Mouse (Mus musculus) CH12.LX (cell line): ENCODE measurements around the gene Mfsd10. TPM values are rescaled to one million over a fixed set of nuclear protein-coding genes. Genes with fewer than 3 reads are reported as not detected.

Source experiments
- DNase-seq: peaks from one replicate; pipeline ENCODE4 v3.0.0-alpha.2; 2013; ENCODE audit errors: extremely low read depth
- H3K27ac ChIP-seq: 2 replicates; pipeline ENCODE4 v1.5.1; 2012; ENCODE audit warnings: low read depth, mild to moderate bottlenecking, control low read depth, moderate library complexity; ENCODE audit not compliant: insufficient read depth
- H3K27me3 ChIP-seq: replicated peaks from 2 replicates; pipeline ENCODE3; 2012; ENCODE audit warnings: inconsistent platforms
- H3K36me3 ChIP-seq, 2 experiments: replicated peaks in 1 of 2; 2 replicates each; pipeline versions ENCODE3 to v1.6.1; 2012; ENCODE audit warnings: inconsistent platforms in 1 of 2, low read length in 1 of 2, mild to moderate bottlenecking in 1 of 2, mixed read lengths in 1 of 2, moderate library complexity in 1 of 2; ENCODE audit not compliant: control insufficient read depth in 1 of 2, insufficient read depth in 1 of 2
- H3K4me1 ChIP-seq, 2 experiments: 2 replicates each; pipeline ENCODE4 v1.6.1; 2012; ENCODE audit warnings: inconsistent platforms in 1 of 2, moderate library complexity in 1 of 2; ENCODE audit not compliant: insufficient read depth in 2 of 2, control insufficient read depth in 1 of 2
- H3K4me2 ChIP-seq: 2 replicates; pipeline ENCODE4 v1.6.1; 2012; ENCODE audit warnings: low read depth, mild to moderate bottlenecking, control low read depth; ENCODE audit not compliant: poor library complexity, insufficient read depth, severe bottlenecking
- H3K4me3 ChIP-seq, 3 experiments: fragments of 150-350 bp in 1 of 3; sonication (generic) in 1 of 3; replicated peaks in 1 of 3; 2 replicates each; pipeline versions ENCODE3 to v1.5.1; 2011 to 2012; ENCODE audit warnings: low read depth in 2 of 3, low read length in 2 of 3, mild to moderate bottlenecking in 2 of 3, moderate library complexity in 2 of 3, control low read depth in 1 of 3, improper control_type of control experiment in 1 of 3, inconsistent platforms in 1 of 3, mixed read lengths in 1 of 3; ENCODE audit not compliant: poor library complexity in 1 of 3
- H3K79me2 ChIP-seq: replicated peaks from 2 replicates; pipeline ENCODE4 v1.6.1; 2012; ENCODE audit warnings: mild to moderate bottlenecking, moderate library complexity; ENCODE audit not compliant: control insufficient read depth, poor library complexity, insufficient read depth, severe bottlenecking; ENCODE audit errors: extremely low read depth
- H3K9ac ChIP-seq: 2 replicates; pipeline ENCODE4 v1.6.1; 2012; ENCODE audit warnings: low read depth, mild to moderate bottlenecking, control low read depth, moderate library complexity; ENCODE audit not compliant: insufficient read depth
- H3K9me3 ChIP-seq: replicated peaks from 2 replicates; pipeline ENCODE3; 2012; ENCODE audit warnings: low read length, inconsistent platforms, mixed read lengths
- BHLHE40 ChIP-seq: IDR thresholded peaks from 2 replicates; pipeline ENCODE4 v1.6.1; 2011; ENCODE audit warnings: mild to moderate bottlenecking, low read depth, low read length, improper control_type of control experiment
- CHD1 ChIP-seq: IDR thresholded peaks from 2 replicates; pipeline ENCODE4 v1.6.1; 2012; ENCODE audit warnings: low read depth, low read length, improper control_type of control experiment, inconsistent platforms
- CHD2 ChIP-seq: IDR thresholded peaks from 2 replicates; pipeline ENCODE4 v1.6.1; 2011; ENCODE audit warnings: low read length, improper control_type of control experiment
- CTCF ChIP-seq, 2 experiments: IDR thresholded peaks in 1 of 2; conservative IDR thresholded peaks in 1 of 2; 2 replicates each; pipeline ENCODE4 v1.5.1; 2011 to 2012; ENCODE audit warnings: low read depth in 2 of 2, low read length in 2 of 2, improper control_type of control experiment in 1 of 2, inconsistent platforms in 1 of 2, mild to moderate bottlenecking in 1 of 2, moderate library complexity in 1 of 2
- E2F4 ChIP-seq: IDR thresholded peaks from 2 replicates; pipeline ENCODE4 v1.6.1; 2011; ENCODE audit warnings: low read depth, low read length, improper control_type of control experiment; ENCODE audit not compliant: insufficient replicate concordance
- ELF1 ChIP-seq: IDR thresholded peaks from 2 replicates; pipeline ENCODE4 v1.6.1; 2014; ENCODE audit warnings: low read depth, mild to moderate bottlenecking, inconsistent platforms, low read length, improper control_type of control experiment
- ETS1 ChIP-seq: conservative IDR thresholded peaks from 2 replicates; pipeline ENCODE4 v1.6.1; 2012; ENCODE audit warnings: low read depth, mild to moderate bottlenecking, inconsistent platforms, low read length, improper control_type of control experiment, moderate library complexity
- JUN ChIP-seq: IDR thresholded peaks from 2 replicates; pipeline ENCODE4 v1.6.1; 2011; ENCODE audit warnings: low read depth, mild to moderate bottlenecking, low read length, improper control_type of control experiment, moderate library complexity; ENCODE audit not compliant: insufficient read depth
- JUND ChIP-seq: conservative IDR thresholded peaks from 2 replicates; pipeline ENCODE4 v1.6.1; 2011; ENCODE audit warnings: low read depth, low read length, improper control_type of control experiment
- MAX ChIP-seq: IDR thresholded peaks from 2 replicates; pipeline ENCODE4 v1.6.1; 2011; ENCODE audit warnings: low read length, improper control_type of control experiment
- MEF2A ChIP-seq: IDR thresholded peaks from 2 replicates; pipeline ENCODE4 v1.6.1; 2014; ENCODE audit warnings: low read depth, mild to moderate bottlenecking, inconsistent platforms, low read length, improper control_type of control experiment, borderline replicate concordance
- MXI1 ChIP-seq: IDR thresholded peaks from 2 replicates; pipeline ENCODE4 v1.6.1; 2011; ENCODE audit warnings: mild to moderate bottlenecking, low read depth, low read length, improper control_type of control experiment
- NELFE ChIP-seq: IDR thresholded peaks from 2 replicates; pipeline ENCODE4 v1.6.1; 2011; ENCODE audit warnings: low read depth, low read length, improper control_type of control experiment
- RAD21 ChIP-seq: IDR thresholded peaks from 2 replicates; pipeline ENCODE4 v1.6.1; 2011; ENCODE audit warnings: low read depth, mild to moderate bottlenecking, low read length, improper control_type of control experiment, moderate library complexity
- RCOR1 ChIP-seq: conservative IDR thresholded peaks from 2 replicates; pipeline ENCODE4 v1.6.1; 2012; ENCODE audit warnings: low read depth, mild to moderate bottlenecking, inconsistent platforms, low read length, improper control_type of control experiment
- TCF12 ChIP-seq: IDR thresholded peaks from 2 replicates; pipeline ENCODE4 v1.6.1; 2014; ENCODE audit warnings: low read depth, mild to moderate bottlenecking, inconsistent platforms, low read length, improper control_type of control experiment
- USF1 ChIP-seq: IDR thresholded peaks from 2 replicates; pipeline ENCODE4 v1.6.1; 2014; ENCODE audit warnings: low read depth, mild to moderate bottlenecking, inconsistent platforms, low read length, improper control_type of control experiment
- USF2 ChIP-seq: conservative IDR thresholded peaks from 2 replicates; pipeline ENCODE4 v1.6.1; 2011; ENCODE audit warnings: low read depth, low read length, improper control_type of control experiment
- dilution Hi-C: fragments of 300-500 bp; cut with MboI; formaldehyde crosslinking; loops from 2 replicates; pipeline ENCODE4 v1.14.3; 2020; ENCODE audit warnings: low sequenced_read_pairs; ENCODE audit not compliant: extremely low pct_unique_long_range_greater_than_20kb, extremely low pct_ligation_motif_present
- in situ Hi-C: fragments of 300-500 bp; cut with MboI; formaldehyde crosslinking; loops from 3 replicates; pipeline ENCODE4 v1.14.3; 2019; ENCODE audit warnings: low sequenced_read_pairs, low pct_ligation_motif_present, low pct_unique_long_range_greater_than_20kb, mixed read lengths
- polyA plus RNA-seq: library from polyadenylated mRNA; unstranded; fragments of >175 nt; gene quantifications from 2 replicates; pipeline ENCODE4 v1.2.1, GENCODE M21; 2012; ENCODE audit warnings: low read depth; ENCODE audit not compliant: insufficient read length
- total RNA-seq, 2 experiments: library from RNA; depleted of rRNA; stranded (reverse); fragments of 300-350 nt in 1 of 2; fragments of >200 nt in 1 of 2; gene quantifications; 2 replicates each; pipeline ENCODE4 v1.2.3; 2012 to 2014

Mfsd10 gene
- total and polyA plus RNA-seq, 3 experiments = 42.1 to 92.6 (median 67.5) TPM

DNA sequence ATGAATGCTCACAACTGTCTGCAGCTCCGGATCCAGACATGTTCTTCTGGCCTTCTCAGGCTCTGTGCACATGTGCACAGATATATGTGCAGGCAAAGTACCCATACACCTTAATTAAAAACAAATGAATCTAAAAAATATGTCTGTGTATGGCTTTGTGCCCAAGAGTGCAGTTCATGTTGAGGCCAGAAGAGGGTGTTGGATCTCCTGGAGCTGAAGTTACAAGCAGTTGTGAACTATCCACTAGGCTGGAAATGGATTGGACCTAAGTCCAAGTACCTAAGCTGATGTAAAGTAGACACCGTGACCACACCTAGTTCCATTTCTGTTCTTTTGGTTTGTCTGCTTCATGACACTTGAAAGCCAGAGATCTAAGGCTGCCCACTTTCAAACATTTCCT is 32.5 kb upstream of the Mfsd10 start:
- no peaks in the 10 kb centered on the region for H3K79me2 ChIP-seq
- in situ Hi-C loops = loop anchor here (25.0 kb wide), 1 partner anchor 368 kb away; the partner anchor contains the start of gene Hgfac

DNA sequence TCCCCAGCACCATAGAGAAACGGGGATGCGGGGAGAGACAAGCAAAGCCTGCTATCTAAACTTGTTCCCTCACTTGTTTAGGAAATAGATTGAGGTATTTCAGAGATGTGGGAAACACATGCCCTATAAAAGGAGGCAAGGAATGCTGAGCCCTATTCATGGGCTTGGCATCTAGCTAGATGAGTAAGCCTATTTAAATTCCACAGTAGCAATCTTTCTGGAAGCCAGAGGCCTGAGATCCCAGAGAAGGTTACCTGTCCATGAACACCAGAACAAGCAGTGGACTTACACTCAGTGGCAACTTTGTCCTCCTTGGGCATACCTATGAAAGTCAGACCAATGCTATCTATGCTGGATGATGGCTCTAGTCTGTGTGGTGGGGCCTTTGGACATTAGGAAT is 26.2 kb upstream of the Mfsd10 start:
- DNase-seq = no peak

More for the DNA sequence above, 32.5 kb upstream of the Mfsd10 start:
- no peak overlapping the region for H3K9ac ChIP-seq
- dilution Hi-C loops = no loop called here
- no peaks in the 10 kb centered on the region for H3K4me1 ChIP-seq
- H3K4me3 ChIP-seq = no peak overlapping the region
- H3K27ac ChIP-seq = no peak overlapping the region
- H3K27me3 ChIP-seq = no peaks in the 10 kb centered on the region
- H3K36me3 ChIP-seq = peaks cover 6 to 10% of the 10 kb centered on the region in 2 experiments
- TF ChIP-seq CTCF (conservative IDR thresholded peaks at IDR 0.05 in 1 of 2, IDR thresholded peaks at IDR 0.05 in 1 of 2; ENCODE audit: low read depth in 2 of 2, low read length in 2 of 2) = peak in 1 of 2 experiments; percentile 38; a peak in 2 of 4 replicates
- no peak for TF ChIP-seq MAX
- DNase-seq = no peak
- no peak overlapping the region for H3K4me2 ChIP-seq
- H3K9me3 ChIP-seq = no peaks in the 10 kb centered on the region

DNA sequence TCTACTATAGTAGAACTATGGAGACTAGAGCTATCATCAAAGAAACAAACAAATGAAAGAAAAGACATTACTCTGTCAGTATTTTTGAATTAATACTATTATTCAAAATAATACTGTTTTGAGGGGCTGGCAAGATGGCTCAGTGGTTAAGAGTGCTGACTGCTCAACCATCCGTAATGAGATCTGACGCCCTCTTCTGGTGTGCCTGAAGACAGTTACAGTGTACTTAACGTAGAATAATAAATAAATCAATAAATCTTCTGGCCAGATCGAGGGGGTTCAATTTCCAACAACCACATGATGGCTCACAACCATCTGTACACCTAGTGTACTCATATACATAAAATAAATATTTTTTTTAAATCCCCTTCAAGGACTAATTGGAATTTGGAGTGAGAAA is 24.9 kb upstream of the Mfsd10 start:
- Histone ChIP-seq H3K9ac (peak overlapping the region; percentile 55; the same call in 1 of the 2 replicates), H3K27me3 (no peaks in the 10 kb centered on the region)
- TF ChIP-seq RCOR1 (no peak), MXI1 (no peak), ELF1 (no peak), CHD1 (0 out of 2 replicates have a peak, but pooled peaks have one; percentile 18), CTCF (conservative IDR thresholded peaks at IDR 0.05 in 1 of 2, IDR thresholded peaks at IDR 0.05 in 1 of 2; ENCODE audit: low read depth in 2 of 2, low read length in 2 of 2) (peak in 1 of 2 experiments; percentile 55; a peak in 2 of 4 replicates), USF1 (no peak), ETS1 (no peak), RAD21 (no peak)
- TF ChIP-seq, all 38 proteins: peak for 2
- H3K4me2 ChIP-seq = peak overlapping the region; percentile 88
- dilution Hi-C loops = no loop called here
- H3K27ac ChIP-seq = no peak overlapping the region
- H3K36me3 ChIP-seq = peaks cover 5 to 15% of the 10 kb centered on the region in 2 experiments
- H3K9me3 ChIP-seq = no peaks in the 10 kb centered on the region
- in situ Hi-C loops = loop anchor here (25.0 kb wide), 1 partner anchor 375 kb away; the partner anchor contains the start of gene Hgfac
- H3K4me3 ChIP-seq = peak overlapping the region in 2 of 3 experiments; percentile 59 to 69
- H3K79me2 ChIP-seq = peaks cover 24% of the 10 kb centered on the region
- no peak for DNase-seq
- peaks cover 0 to 11% of the 10 kb centered on the region in 2 experiments; a peak in 2 of 4 replicates for H3K4me1 ChIP-seq

More for the DNA sequence above, 26.2 kb upstream of the Mfsd10 start:
- Histone ChIP-seq H3K4me3 (no peak overlapping the region), H3K4me2 (no peak overlapping the region), H3K27me3 (no peaks in the 10 kb centered on the region), H3K9me3 (no peaks in the 10 kb centered on the region), H3K79me2 (peaks cover 16% of the 10 kb centered on the region), H3K9ac (no peak overlapping the region), H3K4me1 (peaks cover 0 to 2% of the 10 kb centered on the region in 2 experiments; a peak in 1 of 4 replicates), H3K27ac (no peak overlapping the region), H3K36me3 (peaks cover 0 to 5% of the 10 kb centered on the region in 2 experiments)
- dilution Hi-C loops = no loop called here
- in situ Hi-C loops = loop anchor here (25.0 kb wide), 1 partner anchor 374 kb away; the partner anchor contains the start of gene Hgfac
- TF ChIP-seq USF2 = no peak
- no peak for TF ChIP-seq CHD2
- TF ChIP-seq MEF2A = no peak
- no peak for TF ChIP-seq ETS1
- TF ChIP-seq JUND = no peak
- no peak for TF ChIP-seq TCF12
- no peak for TF ChIP-seq BHLHE40
- no peak for TF ChIP-seq NELFE
- TF ChIP-seq JUN = no peak
- TF ChIP-seq RAD21 = no peak
- TF ChIP-seq E2F4 = no peak
- TF ChIP-seq CHD1 = no peak
